Mouse (Mus musculus) CH12.LX (cell line): Measurements from ENCODE around the gene Acsl6. TPM values are rescaled to one million over a fixed set of nuclear protein-coding genes. Genes with fewer than 3 reads are reported as not detected.

Experiments
- DNase-seq: peaks from one replicate; pipeline ENCODE4 v3.0.0-alpha.2; 2013; ENCODE audit errors: extremely low read depth
- H3K27ac ChIP-seq: 2 replicates; pipeline ENCODE4 v1.5.1; 2012; ENCODE audit warnings: low read depth, mild to moderate bottlenecking, control low read depth, moderate library complexity; ENCODE audit not compliant: insufficient read depth
- H3K27me3 ChIP-seq: replicated peaks from 2 replicates; pipeline ENCODE3; 2012; ENCODE audit warnings: inconsistent platforms
- H3K36me3 ChIP-seq, 2 experiments: replicated peaks in 1 of 2; 2 replicates each; pipeline versions ENCODE3 to v1.6.1; 2012; ENCODE audit warnings: inconsistent platforms in 1 of 2, low read length in 1 of 2, mild to moderate bottlenecking in 1 of 2, mixed read lengths in 1 of 2, moderate library complexity in 1 of 2; ENCODE audit not compliant: control insufficient read depth in 1 of 2, insufficient read depth in 1 of 2
- H3K4me1 ChIP-seq, 2 experiments: 2 replicates each; pipeline ENCODE4 v1.6.1; 2012; ENCODE audit warnings: inconsistent platforms in 1 of 2, moderate library complexity in 1 of 2; ENCODE audit not compliant: insufficient read depth in 2 of 2, control insufficient read depth in 1 of 2
- H3K4me2 ChIP-seq: 2 replicates; pipeline ENCODE4 v1.6.1; 2012; ENCODE audit warnings: low read depth, mild to moderate bottlenecking, control low read depth; ENCODE audit not compliant: poor library complexity, insufficient read depth, severe bottlenecking
- H3K4me3 ChIP-seq, 3 experiments: fragments of 150-350 bp in 1 of 3; sonication (generic) in 1 of 3; replicated peaks in 1 of 3; 2 replicates each; pipeline versions ENCODE3 to v1.5.1; 2011 to 2012; ENCODE audit warnings: low read depth in 2 of 3, low read length in 2 of 3, mild to moderate bottlenecking in 2 of 3, moderate library complexity in 2 of 3, control low read depth in 1 of 3, improper control_type of control experiment in 1 of 3, inconsistent platforms in 1 of 3, mixed read lengths in 1 of 3; ENCODE audit not compliant: poor library complexity in 1 of 3
- H3K79me2 ChIP-seq: replicated peaks from 2 replicates; pipeline ENCODE4 v1.6.1; 2012; ENCODE audit warnings: mild to moderate bottlenecking, moderate library complexity; ENCODE audit not compliant: control insufficient read depth, poor library complexity, insufficient read depth, severe bottlenecking; ENCODE audit errors: extremely low read depth
- H3K9ac ChIP-seq: 2 replicates; pipeline ENCODE4 v1.6.1; 2012; ENCODE audit warnings: low read depth, mild to moderate bottlenecking, control low read depth, moderate library complexity; ENCODE audit not compliant: insufficient read depth
- H3K9me3 ChIP-seq: replicated peaks from 2 replicates; pipeline ENCODE3; 2012; ENCODE audit warnings: low read length, inconsistent platforms, mixed read lengths
- CHD1 ChIP-seq: IDR thresholded peaks from 2 replicates; pipeline ENCODE4 v1.6.1; 2012; ENCODE audit warnings: low read depth, low read length, improper control_type of control experiment, inconsistent platforms
- CHD2 ChIP-seq: IDR thresholded peaks from 2 replicates; pipeline ENCODE4 v1.6.1; 2011; ENCODE audit warnings: low read length, improper control_type of control experiment
- CTCF ChIP-seq, 2 experiments: IDR thresholded peaks in 1 of 2; conservative IDR thresholded peaks in 1 of 2; 2 replicates each; pipeline ENCODE4 v1.5.1; 2011 to 2012; ENCODE audit warnings: low read depth in 2 of 2, low read length in 2 of 2, improper control_type of control experiment in 1 of 2, inconsistent platforms in 1 of 2, mild to moderate bottlenecking in 1 of 2, moderate library complexity in 1 of 2
- EP300 ChIP-seq: IDR thresholded peaks from 2 replicates; pipeline ENCODE4 v1.6.1; 2011; ENCODE audit warnings: low read length, improper control_type of control experiment
- GABPA ChIP-seq: IDR thresholded peaks from 2 replicates; pipeline ENCODE4 v1.6.1; 2012; ENCODE audit warnings: low read depth, low read length, improper control_type of control experiment, inconsistent platforms; ENCODE audit not compliant: insufficient replicate concordance
- IRF4 ChIP-seq: IDR thresholded peaks from 2 replicates; pipeline ENCODE4 v1.6.1; 2014; ENCODE audit warnings: low read depth, mild to moderate bottlenecking, inconsistent platforms, low read length, improper control_type of control experiment
- JUN ChIP-seq: IDR thresholded peaks from 2 replicates; pipeline ENCODE4 v1.6.1; 2011; ENCODE audit warnings: low read depth, mild to moderate bottlenecking, low read length, improper control_type of control experiment, moderate library complexity; ENCODE audit not compliant: insufficient read depth
- JUND ChIP-seq: conservative IDR thresholded peaks from 2 replicates; pipeline ENCODE4 v1.6.1; 2011; ENCODE audit warnings: low read depth, low read length, improper control_type of control experiment
- MAFK ChIP-seq: IDR thresholded peaks from 2 replicates; pipeline ENCODE4 v1.6.1; 2011; ENCODE audit warnings: low read length, improper control_type of control experiment; ENCODE audit not compliant: insufficient replicate concordance
- MXI1 ChIP-seq: IDR thresholded peaks from 2 replicates; pipeline ENCODE4 v1.6.1; 2011; ENCODE audit warnings: mild to moderate bottlenecking, low read depth, low read length, improper control_type of control experiment
- POLR2A ChIP-seq: IDR thresholded peaks from 2 replicates; pipeline ENCODE4 v1.6.1; 2011; ENCODE audit warnings: low read depth, mild to moderate bottlenecking, improper control_type of control experiment, low read length
- RAD21 ChIP-seq: IDR thresholded peaks from 2 replicates; pipeline ENCODE4 v1.6.1; 2011; ENCODE audit warnings: low read depth, mild to moderate bottlenecking, low read length, improper control_type of control experiment, moderate library complexity
- RCOR1 ChIP-seq: conservative IDR thresholded peaks from 2 replicates; pipeline ENCODE4 v1.6.1; 2012; ENCODE audit warnings: low read depth, mild to moderate bottlenecking, inconsistent platforms, low read length, improper control_type of control experiment
- ZKSCAN1 ChIP-seq: IDR thresholded peaks from 2 replicates; pipeline ENCODE4 v1.6.1; 2012; ENCODE audit warnings: low read depth, inconsistent platforms, low read length, improper control_type of control experiment, borderline replicate concordance
- dilution Hi-C: fragments of 300-500 bp; cut with MboI; formaldehyde crosslinking; loops from 2 replicates; pipeline ENCODE4 v1.14.3; 2020; ENCODE audit warnings: low sequenced_read_pairs; ENCODE audit not compliant: extremely low pct_unique_long_range_greater_than_20kb, extremely low pct_ligation_motif_present
- in situ Hi-C: fragments of 300-500 bp; cut with MboI; formaldehyde crosslinking; loops from 3 replicates; pipeline ENCODE4 v1.14.3; 2019; ENCODE audit warnings: low sequenced_read_pairs, low pct_ligation_motif_present, low pct_unique_long_range_greater_than_20kb, mixed read lengths
- polyA plus RNA-seq: library from polyadenylated mRNA; unstranded; fragments of >175 nt; gene quantifications from 2 replicates; pipeline ENCODE4 v1.2.1, GENCODE M21; 2012; ENCODE audit warnings: low read depth; ENCODE audit not compliant: insufficient read length
- total RNA-seq, 2 experiments: library from RNA; depleted of rRNA; stranded (reverse); fragments of 300-350 nt in 1 of 2; fragments of >200 nt in 1 of 2; gene quantifications; 2 replicates each; pipeline ENCODE4 v1.2.3; 2012 to 2014

The Acsl6 gene
- total and polyA plus RNA-seq, 3 experiments, result 74.1 to 222 (median 96.9) TPM

GRCm38 (mm10) chr11:54351704-54352103 lies 48.1 kb downstream of the Acsl6 start:
- Histone ChIP-seq H3K27me3 (no peaks in the 10 kb centered on the region), H3K27ac (no peak overlapping the region), H3K9me3 (peaks cover under 1% of the 10 kb centered on the region), H3K36me3 (peaks cover 22 to 80% of the 10 kb centered on the region in 2 experiments), H3K4me3 (no peak overlapping the region), H3K4me2 (no peak overlapping the region), H3K79me2 (no peaks in the 10 kb centered on the region), H3K9ac (no peak overlapping the region), H3K4me1 (peaks cover 0 to 6% of the 10 kb centered on the region in 2 experiments; a peak in 2 of 4 replicates)
- in situ Hi-C loops (loop anchor here (10.0 kb wide), 1 partner anchor 347 kb away; no protein-coding TSS in a partner anchor), dilution Hi-C loops (no loop called here)
- TF ChIP-seq RAD21 (no peak), EP300 (no peak), CHD2 (no peak), CHD1 (no peak), JUN (no peak), RCOR1 (no peak), MAFK (no peak), ZKSCAN1 (no peak), POLR2A (no peak), GABPA (no peak), MXI1 (no peak), IRF4 (no peak), CTCF (conservative IDR thresholded peaks at IDR 0.05 in 1 of 2, IDR thresholded peaks at IDR 0.05 in 1 of 2; ENCODE audit: low read depth in 2 of 2, low read length in 2 of 2) (no peak)
- DNase-seq, result no peak

GRCm38 (mm10) chr11:54353121-54353576 lies 49.6 kb downstream of the Acsl6 start:
- H3K36me3 ChIP-seq, result peaks cover 24 to 80% of the 10 kb centered on the region in 2 experiments
- TF ChIP-seq JUND, result no peak
- no peak for TF ChIP-seq CHD1
- no peak for TF ChIP-seq RAD21
- peaks cover 4% of the 10 kb centered on the region for H3K9me3 ChIP-seq
- no peak overlapping the region for H3K4me3 ChIP-seq
- in situ Hi-C loops, result loop anchor here (10.0 kb wide), 1 partner anchor 348 kb away; no protein-coding TSS in a partner anchor
- no peak for DNase-seq
- dilution Hi-C loops, result no loop called here
- peaks cover 0 to 6% of the 10 kb centered on the region in 2 experiments; a peak in 2 of 4 replicates for H3K4me1 ChIP-seq
- no peaks in the 10 kb centered on the region for H3K27me3 ChIP-seq
- H3K27ac ChIP-seq, result no peak overlapping the region
- no peak overlapping the region for H3K4me2 ChIP-seq
- no peaks in the 10 kb centered on the region for H3K79me2 ChIP-seq
- H3K9ac ChIP-seq, result no peak overlapping the region
